Mouse (Mus musculus) spleen, adult 2 months (tissue): ENCODE data around the gene Ikbip. TPM values are rescaled to one million over a fixed set of nuclear protein-coding genes. Genes with fewer than 3 reads are reported as not detected.

ENCODE experiments used
- DNase-seq, 2 experiments: peaks; one replicate each; pipeline versions ENCODE4 v3.0.0 to v3.0.0-alpha.2; 2012 to 2021; ENCODE audit warnings: low spot score in 2 of 2, low read depth in 1 of 2
- H3K27ac ChIP-seq: fragments of 200-500 bp; 2 replicates; pipeline ENCODE4 v1.5.1; 2012; ENCODE audit warnings: low read length, inconsistent platforms; ENCODE audit not compliant: insufficient read depth
- H3K27me3 ChIP-seq: fragments of 200-500 bp; 2 replicates; pipeline ENCODE4 v1.6.1; 2012; ENCODE audit warnings: mild to moderate bottlenecking, moderate library complexity, low read length, inconsistent platforms; ENCODE audit not compliant: control insufficient read depth, insufficient read depth
- H3K36me3 ChIP-seq: fragments of 200-500 bp; 2 replicates; pipeline ENCODE4 v1.6.1; 2012; ENCODE audit warnings: mild to moderate bottlenecking, low read length, inconsistent platforms; ENCODE audit not compliant: control insufficient read depth, insufficient read depth
- H3K4me1 ChIP-seq: fragments of 200-500 bp; 2 replicates; pipeline ENCODE4 v1.6.1; 2011; ENCODE audit warnings: inconsistent platforms; ENCODE audit not compliant: control insufficient read depth, insufficient read depth, insufficient read length
- H3K4me3 ChIP-seq: fragments of 200-500 bp; 2 replicates; pipeline ENCODE4 v1.5.1; 2011; ENCODE audit warnings: mild to moderate bottlenecking, inconsistent platforms; ENCODE audit not compliant: insufficient read depth, insufficient read length; ENCODE audit errors: extremely low read depth
- CTCF ChIP-seq: fragments of 200-500 bp; IDR thresholded peaks from 2 replicates; pipeline ENCODE4 v1.5.1; 2011; ENCODE audit warnings: mild to moderate bottlenecking, inconsistent platforms; ENCODE audit not compliant: insufficient read depth, insufficient read length, insufficient replicate concordance; ENCODE audit errors: extremely low read depth
- POLR2A ChIP-seq: fragments of 200-500 bp; IDR thresholded peaks from 2 replicates; pipeline ENCODE4 v1.6.1; 2011; ENCODE audit warnings: low read depth, low read length, inconsistent platforms
- WGBS: fragments of 180-500 bp; shearing (Covaris S2); methylation state at CpG from one replicate; pipeline ENCODE4 v1.1.7; 2018; 5-methylcytosine and 5-hydroxymethylcytosine counted together
- polyA plus RNA-seq: library from polyadenylated mRNA; depleted of rRNA; stranded (reverse); fragments of >200 nt; gene quantifications from 2 replicates; pipeline ENCODE4 v1.2.3, GENCODE M21; 2012

Gene Ikbip
- polyA plus RNA-seq, 1 experiment: 0.55 TPM

DNA sequence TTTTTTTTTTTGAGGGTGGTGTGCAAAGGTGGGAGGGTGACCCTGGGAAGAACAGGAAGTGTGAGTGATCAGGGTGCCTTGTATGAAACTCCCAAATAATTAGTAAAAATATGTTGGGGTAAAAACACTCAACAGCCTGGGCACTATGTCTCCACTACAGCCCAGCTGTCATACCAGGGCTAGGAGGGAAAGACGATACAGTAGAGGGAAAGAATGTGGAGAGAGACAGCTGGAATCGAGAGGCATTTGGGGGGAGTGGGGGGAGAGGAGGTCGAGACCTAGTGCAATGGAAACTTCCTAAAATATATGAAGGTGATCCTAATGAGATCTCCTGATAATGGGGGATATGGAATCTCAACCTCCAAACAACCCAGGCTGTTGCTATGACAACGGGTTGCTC lies 27.1 kb downstream of the Ikbip start:
- 87% methylated on average over 4 of the region's 4 CpGs for WGBS
- DNase-seq: no peak
- H3K27ac ChIP-seq: no peak overlapping the region
- no peak overlapping the region for H3K4me3 ChIP-seq
- TF ChIP-seq POLR2A: no peak
- TF ChIP-seq CTCF: no peak
- H3K27me3 ChIP-seq: no peaks in the 10 kb centered on the region
- peaks cover 6% of the 10 kb centered on the region for H3K36me3 ChIP-seq
- no peaks in the 10 kb centered on the region for H3K4me1 ChIP-seq

- Histone ChIP-seq H3K27me3 (no peaks in the 10 kb centered on the region), H3K4me3 (no peak overlapping the region), H3K36me3 (peaks cover 48% of the 10 kb centered on the region), H3K27ac (no peak overlapping the region), H3K4me1 (no peaks in the 10 kb centered on the region)
- WGBS: 90% methylated on average over 12 of the region's 12 CpGs
- TF ChIP-seq CTCF: no peak
- no peak for TF ChIP-seq POLR2A
- no peak for DNase-seq
These were observed 34.2 kb downstream of the Ikbip start for GRCm38 (mm10) chr10:91116958-91117357.

- no peak for TF ChIP-seq CTCF
- TF ChIP-seq POLR2A: no peak
- DNase-seq: no peak
- Histone ChIP-seq H3K4me1 (no peaks in the 10 kb centered on the region; the same call in 1 of the 2 replicates), H3K36me3 (peaks cover 26% of the 10 kb centered on the region), H3K27me3 (no peaks in the 10 kb centered on the region), H3K27ac (no peak overlapping the region), H3K4me3 (peak overlapping the region; percentile 97)
- WGBS: 9% methylated on average over 6 of the region's 6 CpGs
These were observed 39.9 kb downstream of the Ikbip start for GRCm38 (mm10) chr10:91122646-91123045.

GRCm38 (mm10) chr10:91123281-91123827 lies 40.6 kb downstream of the Ikbip start:
- no peaks in the 10 kb centered on the region; the same call in 1 of the 2 replicates for H3K4me1 ChIP-seq
- under 1% methylated on average over 43 of the region's 44 CpGs for WGBS
- H3K27me3 ChIP-seq: no peaks in the 10 kb centered on the region
- peak in 1 of 2 experiments; percentile 39 for DNase-seq
- H3K4me3 ChIP-seq: peak overlapping the region; percentile 97
- peak overlapping the region; percentile 99 for H3K27ac ChIP-seq
- peaks cover 21% of the 10 kb centered on the region for H3K36me3 ChIP-seq
- TF ChIP-seq CTCF (no peak), POLR2A (no peak)

DNA sequence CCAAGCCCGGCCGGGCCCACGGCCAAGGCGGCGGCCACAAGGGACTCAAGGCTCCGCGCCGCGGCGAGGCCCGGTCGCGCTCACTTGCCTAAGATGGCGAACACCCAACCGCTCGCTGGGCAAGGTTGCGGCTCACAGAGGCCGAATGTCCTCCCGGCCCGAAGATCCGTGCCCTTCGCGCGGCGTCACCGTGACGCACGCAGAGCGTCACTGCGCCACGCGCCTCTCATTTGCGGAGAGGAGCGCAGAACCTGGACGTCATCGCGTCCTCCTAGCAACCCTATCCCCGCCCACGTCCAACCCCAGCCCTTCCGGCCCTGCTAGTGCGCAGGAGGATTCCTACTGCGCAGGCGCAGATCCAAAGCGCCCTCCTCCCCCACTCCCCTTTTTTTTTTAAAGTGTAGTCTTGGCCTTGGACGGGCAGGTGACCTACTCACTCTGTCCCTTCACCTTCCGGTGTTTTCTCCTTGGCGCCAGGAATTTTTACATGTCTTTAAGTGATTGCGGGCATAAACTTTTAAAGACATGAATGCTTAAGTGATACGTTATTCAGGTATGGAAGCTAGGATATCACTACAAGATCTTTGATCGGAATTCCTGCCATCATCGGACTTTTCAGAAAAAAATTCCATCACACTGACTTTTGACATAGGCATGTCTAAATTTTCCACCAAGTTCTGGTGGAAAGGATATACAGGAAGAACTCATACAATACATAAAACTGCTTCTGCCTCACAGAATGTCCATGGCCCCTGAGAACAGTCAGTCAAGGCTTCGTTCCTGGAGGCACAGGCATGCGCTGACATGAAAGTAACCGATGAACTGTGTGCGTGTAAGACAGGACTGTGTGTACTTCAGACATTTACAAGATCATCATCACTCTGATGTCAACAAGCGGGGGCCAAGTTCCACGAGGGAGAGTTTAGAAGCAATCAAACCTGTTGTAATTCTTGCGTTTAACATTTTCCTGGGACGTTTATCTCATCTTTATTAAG lies 41.4 kb downstream of the Ikbip start, which contains the start of gene Slc25a3:
Gene Slc25a3 (minus strand): TSS at position 232 of the 995 bp plus-strand sequence.
- H3K4me1 ChIP-seq: no peaks in the 10 kb centered on the region; the same call in 1 of the 2 replicates
- DNase-seq: peak; percentile 96 to 98
- H3K27me3 ChIP-seq: no peaks in the 10 kb centered on the region
- WGBS: 12% methylated on average over 59 of the region's 59 CpGs
- TF ChIP-seq CTCF (no peak), POLR2A (peak; percentile 99)
- peak within 1 kb of the TSS; percentile 99 for H3K27ac ChIP-seq
- H3K4me3 ChIP-seq: peak within 1 kb of the TSS; percentile 97
- H3K36me3 ChIP-seq: peaks cover 15% of the 10 kb centered on the region

DNA sequence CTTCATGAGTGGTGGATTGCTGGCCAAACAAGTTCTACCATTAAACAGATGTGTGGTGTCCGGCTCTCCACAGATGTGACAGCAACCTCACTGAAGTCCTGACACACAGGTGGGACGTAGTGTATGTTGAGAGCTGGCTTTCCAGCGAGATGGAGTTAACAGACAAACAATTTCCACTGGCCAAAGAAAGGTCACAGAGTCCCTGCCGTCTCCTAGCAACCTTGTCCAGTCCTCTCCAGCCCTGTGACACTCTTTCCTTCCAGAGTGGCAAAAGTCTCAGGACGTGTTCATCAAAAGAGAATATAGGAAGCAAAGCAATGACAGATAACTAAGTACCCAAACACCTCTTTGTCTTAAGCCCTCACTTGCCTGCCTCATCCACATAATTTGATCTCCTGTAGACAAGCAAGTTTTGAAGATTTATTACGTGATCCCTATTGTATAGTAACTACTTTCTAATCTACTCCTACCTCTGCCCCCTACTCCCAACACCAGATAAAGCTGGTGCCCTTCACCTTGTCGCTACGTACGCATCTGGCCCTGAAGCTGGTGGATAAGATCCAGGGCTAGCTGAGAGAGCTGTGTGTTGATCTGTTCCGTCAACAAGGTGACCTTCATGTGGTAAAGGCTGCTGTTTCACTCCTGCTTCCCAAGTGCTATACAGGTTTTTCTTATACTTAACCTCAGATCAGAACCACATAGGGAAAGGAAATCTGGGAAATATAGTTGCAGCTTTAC lies 44.0 kb downstream of the Ikbip start:
- 88% methylated on average over 10 of the region's 10 CpGs for WGBS
- no peaks in the 10 kb centered on the region for H3K27me3 ChIP-seq
- DNase-seq: no peak
- no peak overlapping the region for H3K4me3 ChIP-seq
- no peak overlapping the region for H3K27ac ChIP-seq
- no peaks in the 10 kb centered on the region; the same call in 1 of the 2 replicates for H3K4me1 ChIP-seq
- TF ChIP-seq CTCF: no peak
- no peak for TF ChIP-seq POLR2A
- H3K36me3 ChIP-seq: peaks cover 3% of the 10 kb centered on the region; the same call in 1 of the 2 replicates
